Mouse (Mus musculus): ENCODE measurements around the gene Ighmbp2.

DNA sequence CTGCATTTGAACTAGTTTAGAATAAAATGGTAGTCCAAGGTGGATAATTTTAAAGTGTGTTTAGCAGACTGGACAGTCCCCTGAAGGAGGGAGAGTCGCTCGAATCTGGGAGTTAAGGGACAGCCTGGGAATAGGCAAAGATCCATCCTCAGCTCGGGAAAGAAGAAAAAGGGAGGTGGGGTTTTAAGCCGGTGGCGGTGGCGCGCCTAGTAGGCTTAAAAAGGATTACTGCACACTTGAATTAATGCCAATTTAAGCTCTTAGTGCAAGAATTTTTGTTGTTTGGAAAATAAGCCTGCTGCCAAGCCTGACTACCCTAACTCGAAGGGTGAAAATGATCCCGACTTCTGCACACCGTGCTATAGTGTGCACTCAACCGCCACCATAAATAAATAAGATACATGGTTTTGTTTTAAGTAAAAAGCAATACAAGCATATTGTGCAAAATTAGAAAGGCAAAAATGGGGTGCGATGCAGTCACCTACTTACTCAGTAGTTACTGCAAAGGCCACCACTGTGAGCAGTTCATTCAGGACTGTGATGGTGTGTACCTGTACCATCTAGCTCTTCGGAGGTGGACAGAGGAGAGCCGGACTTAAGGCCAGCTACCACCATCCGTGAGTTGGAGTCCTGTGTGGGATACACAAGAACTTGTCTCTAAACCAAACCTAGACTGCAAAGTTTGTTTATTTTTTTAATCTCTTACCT is 43.1 kb upstream of the Ighmbp2 start:
- TF ChIP-seq CTCF (IDR thresholded peaks at IDR 0.05; ENCODE audit: control insufficient read depth, insufficient read depth, insufficient read length) (no peak), MAX (IDR thresholded peaks at IDR 0.05) (no peak), FOSL1 (IDR thresholded peaks at IDR 0.05; ENCODE audit: insufficient read depth, low read length, poor library complexity, severe bottlenecking) (no peak), CEBPB (IDR thresholded peaks at IDR 0.05; ENCODE audit: low read depth) (no peak), USF1 (IDR thresholded peaks at IDR 0.05; ENCODE audit: low read depth) (no peak)

All from C2C12 (cell line).